Mouse (Mus musculus) bone marrow macrophage, adult 2 months (primary cell): Measurements from ENCODE around the gene Slco3a1. TPM values are rescaled to one million over a fixed set of nuclear protein-coding genes. Genes with fewer than 3 reads are reported as not detected.

ENCODE experiments used
- H3K27ac ChIP-seq: 2 replicates; pipeline ENCODE4 v1.5.1; 2012; ENCODE audit warnings: low read depth, low read length; ENCODE audit not compliant: insufficient read depth
- H3K4me1 ChIP-seq: 2 replicates; pipeline ENCODE4 v1.6.1; 2012; ENCODE audit warnings: low read length; ENCODE audit not compliant: control insufficient read depth, insufficient read depth
- H3K4me3 ChIP-seq: 2 replicates; pipeline ENCODE4 v1.5.1; 2012; ENCODE audit warnings: mild to moderate bottlenecking, low read length, moderate library complexity; ENCODE audit not compliant: insufficient read depth
- CTCF ChIP-seq: IDR thresholded peaks from 2 replicates; pipeline ENCODE4 v1.5.1; 2012; ENCODE audit warnings: low read depth, mild to moderate bottlenecking, low read length, moderate library complexity
- POLR2A ChIP-seq: IDR thresholded peaks from 2 replicates; pipeline ENCODE4 v1.6.1; 2012; ENCODE audit warnings: mild to moderate bottlenecking, low read depth, low read length, borderline replicate concordance
- polyA plus RNA-seq: library from polyadenylated mRNA; stranded (reverse); fragments of >200 nt; gene quantifications from 2 replicates; pipeline ENCODE4 v1.2.4, GENCODE M21; 2012; ENCODE audit not compliant: missing spikeins, insufficient read depth, insufficient read length

Gene Slco3a1
- polyA plus RNA-seq, 1 experiment = 5.7 TPM

DNA sequence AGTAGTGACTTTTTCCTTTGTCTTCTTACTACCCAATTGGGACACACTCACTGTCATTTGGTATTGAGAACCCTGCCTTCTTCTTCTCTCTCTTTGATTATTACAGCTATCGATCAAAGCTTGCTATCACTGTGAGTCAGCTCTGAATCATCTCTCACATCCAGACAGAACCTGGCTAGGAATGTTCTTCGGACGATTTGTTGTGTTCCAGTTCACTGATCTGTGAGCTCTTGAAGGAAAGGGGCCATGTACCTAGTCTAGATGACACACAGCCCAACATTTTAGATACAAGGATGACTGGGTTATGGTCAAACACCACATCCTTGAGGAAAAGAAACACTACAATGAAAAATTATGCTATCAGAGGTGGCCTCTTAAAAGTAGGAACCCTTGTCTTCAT lies 275.2 kb downstream of the Slco3a1 start:
- H3K4me3 ChIP-seq = no peak overlapping the region
- H3K4me1 ChIP-seq = no peaks in the 10 kb centered on the region
- TF ChIP-seq POLR2A (no peak), CTCF (no peak)
- no peak overlapping the region for H3K27ac ChIP-seq

- H3K4me1 ChIP-seq = no peaks in the 10 kb centered on the region
- TF ChIP-seq CTCF (no peak), POLR2A (no peak)
- no peak overlapping the region for H3K27ac ChIP-seq
- no peak overlapping the region for H3K4me3 ChIP-seq
Observed at GRCm38 (mm10) chr7:74270089-74270394, 284.5 kb downstream of the Slco3a1 start.

- H3K27ac ChIP-seq = no peak overlapping the region
- TF ChIP-seq POLR2A (no peak), CTCF (no peak)
- H3K4me1 ChIP-seq = no peaks in the 10 kb centered on the region
- no peak overlapping the region for H3K4me3 ChIP-seq
Observed at GRCm38 (mm10) chr7:74269283-74270088, 285.1 kb downstream of the Slco3a1 start.

DNA sequence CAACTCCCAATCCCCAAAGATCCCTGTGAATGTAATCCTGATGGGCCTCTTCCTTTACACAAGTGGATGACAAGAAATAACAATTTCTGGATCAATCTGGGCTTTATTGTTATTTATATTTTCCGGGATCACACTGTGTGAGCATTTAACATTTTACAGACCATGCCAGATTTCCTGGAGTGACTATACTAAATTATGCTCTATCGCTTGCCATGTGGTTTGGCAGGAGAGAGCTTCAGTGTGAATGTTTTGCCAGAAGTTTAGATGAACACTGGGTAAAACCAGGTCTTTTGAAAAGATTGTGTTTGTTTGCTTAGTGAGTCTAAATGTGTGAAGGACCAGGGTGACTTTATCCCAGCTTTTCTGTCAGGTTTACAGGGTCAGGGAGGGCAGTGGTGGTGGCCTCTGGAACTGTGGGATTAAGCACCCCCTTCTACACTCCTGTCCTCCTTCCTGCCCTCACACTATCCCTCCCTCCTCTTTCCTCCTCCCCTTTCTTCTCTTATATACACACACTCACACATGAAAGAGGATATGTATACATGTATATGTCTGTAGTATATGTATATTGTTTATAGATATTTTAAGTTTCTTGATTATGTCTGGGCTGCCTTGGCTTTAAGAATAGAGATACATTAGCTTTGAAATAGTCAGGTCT lies 287.9 kb downstream of the Slco3a1 start:
- Histone ChIP-seq H3K4me3 (no peak overlapping the region), H3K4me1 (no peaks in the 10 kb centered on the region), H3K27ac (no peak overlapping the region)
- TF ChIP-seq POLR2A = no peak
- TF ChIP-seq CTCF = no peak

GRCm38 (mm10) chr7:74256291-74256690 lies 298.3 kb downstream of the Slco3a1 start:
- no peaks in the 10 kb centered on the region for H3K4me1 ChIP-seq
- TF ChIP-seq CTCF (no peak), POLR2A (no peak)
- no peak overlapping the region for H3K4me3 ChIP-seq
- H3K27ac ChIP-seq = no peak overlapping the region

DNA sequence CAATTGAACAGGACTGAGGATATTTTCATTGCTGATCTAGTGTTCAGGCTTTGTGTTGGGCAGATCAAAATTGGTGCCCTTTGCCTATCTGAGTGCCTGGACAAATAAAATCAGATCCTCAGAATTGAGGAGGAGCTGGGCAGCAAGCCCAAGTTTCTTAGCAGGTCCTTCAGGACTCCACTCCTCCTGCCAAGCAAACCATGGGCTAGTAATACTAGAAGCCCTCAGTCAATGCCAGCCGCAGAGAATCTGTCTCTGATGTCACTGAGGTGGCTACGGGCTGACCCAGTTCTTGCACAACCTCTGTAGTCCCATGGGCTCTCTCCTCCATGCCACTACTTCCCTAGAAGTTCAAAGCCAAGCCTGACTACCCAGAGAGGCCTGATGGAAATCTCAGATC lies 302.5 kb downstream of the Slco3a1 start:
- TF ChIP-seq CTCF (no peak), POLR2A (no peak)
- Histone ChIP-seq H3K27ac (no peak overlapping the region), H3K4me3 (no peak overlapping the region), H3K4me1 (no peaks in the 10 kb centered on the region)

- no peak for TF ChIP-seq POLR2A
- no peak for TF ChIP-seq CTCF
- Histone ChIP-seq H3K4me3 (no peak overlapping the region), H3K4me1 (no peaks in the 10 kb centered on the region), H3K27ac (no peak overlapping the region)
Observed at GRCm38 (mm10) chr7:74241236-74241635, 313.3 kb downstream of the Slco3a1 start.

GRCm38 (mm10) chr7:74240459-74241172 lies 314.0 kb downstream of the Slco3a1 start:
- Histone ChIP-seq H3K4me3 (no peak overlapping the region), H3K4me1 (no peaks in the 10 kb centered on the region), H3K27ac (no peak overlapping the region)
- TF ChIP-seq POLR2A = no peak
- TF ChIP-seq CTCF = no peak
